ENCODE assay signal across 8 mouse cellular contexts in the genomic region with DNA sequence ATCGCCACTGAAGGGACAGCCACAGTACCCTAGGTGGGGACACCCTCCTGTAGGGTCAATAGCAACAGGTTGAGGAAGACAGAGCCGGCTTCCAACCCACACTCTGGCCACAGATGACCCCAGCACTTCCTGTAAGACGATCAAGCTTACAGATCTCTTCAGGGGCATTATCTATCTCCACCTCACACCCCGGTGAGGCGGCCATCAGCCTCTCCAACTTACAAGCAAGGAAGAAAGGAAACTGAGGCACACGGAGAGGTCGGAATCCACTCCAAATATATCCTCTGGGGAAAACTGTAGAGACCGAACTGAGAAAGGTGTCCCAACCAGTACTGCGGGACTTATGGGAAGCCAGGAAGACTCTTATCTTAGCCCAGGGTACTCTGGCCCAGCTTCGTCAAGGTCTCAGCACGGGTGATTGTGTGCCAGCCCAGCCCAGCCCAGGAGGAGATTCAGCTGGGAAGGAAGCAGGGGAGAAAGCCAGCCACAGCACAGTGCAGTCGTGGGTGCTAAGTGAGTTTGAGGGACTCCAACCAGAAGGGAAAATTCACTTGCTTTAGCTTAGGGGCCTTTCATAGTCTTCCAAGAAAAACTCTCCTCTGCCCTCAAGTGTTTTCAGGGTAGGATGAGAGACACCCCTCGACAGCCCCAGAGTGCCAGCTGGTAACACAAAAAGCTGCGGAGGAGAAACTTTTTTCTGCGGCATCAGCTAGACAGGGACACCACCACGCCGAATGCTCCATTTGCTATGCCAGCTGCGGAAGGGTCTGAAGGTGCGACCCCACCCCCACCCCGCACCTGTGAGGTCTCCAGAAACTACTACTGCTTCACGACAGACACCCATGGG. TPM values are rescaled to one million over a fixed set of nuclear protein-coding genes. Genes with fewer than 3 reads are reported as not detected.
DNase-seq lines count a peak whose midpoint lies in the region; ATAC-seq lines count a peak whose summit lies in the region.

No protein-coding gene starts in this region.

- H3K9ac ChIP-seq in lung, embryonic 15.5 days = peak overlapping the region; percentile 73
- H3K9ac ChIP-seq in hindbrain, embryonic 16.5 days (ENCODE audit: low read depth, low read length) = peak overlapping the region; percentile 91

- peak; percentile 59 to 75 for DNase-seq in adrenal gland, adult (ENCODE audit: inconsistent age in 2 of 2, low spot score in 1 of 2)
- no peak for DNase-seq in adrenal gland, postnatal 25 days
- DNase-seq in lung, postnatal 36 days = no peak
- peak; percentile 33 for DNase-seq in naive thymus-derived CD4-positive, alpha-beta T cell, adult 2 months (ENCODE audit: low read depth)
- DNase-seq in layer of hippocampus, adult 9-10 months (ENCODE audit: low spot score) = no peak
- no peak for DNase-seq in right cerebral cortex, adult 2 months (ENCODE audit: low spot score in 2 of 2)

- WGBS in lung, embryonic 15.5 days = 6% methylated on average over 21 of the region's 21 CpGs
- WGBS in hindbrain, embryonic 16.5 days = 5% methylated on average over 21 of the region's 21 CpGs

- peak overlapping the region; percentile 67 for H3K4me3 ChIP-seq in lung, embryonic 15.5 days
- peak overlapping the region; percentile 90 for H3K4me3 ChIP-seq in hindbrain, embryonic 16.5 days (ENCODE audit: low read length)

- H3K4me1 ChIP-seq in lung, embryonic 15.5 days = peaks cover 68% of the 10 kb centered on the region
- H3K4me1 ChIP-seq in hindbrain, embryonic 16.5 days (ENCODE audit: control insufficient read depth, insufficient read depth, low read depth, low read length) = peaks cover 62% of the 10 kb centered on the region

- H3K36me3 ChIP-seq in lung, embryonic 15.5 days = no peaks in the 10 kb centered on the region
- no peaks in the 10 kb centered on the region for H3K36me3 ChIP-seq in hindbrain, embryonic 16.5 days (ENCODE audit: control insufficient read depth, insufficient read depth, low read length)

- ATAC-seq in lung, embryonic 15.5 days (ENCODE audit: borderline replicate concordance, extremely low read depth, low FRiP score, low TSS enrichment) = no peak
- ATAC-seq in hindbrain, embryonic 16.5 days = no peak

- H3K4me2 ChIP-seq in lung, embryonic 15.5 days = peak overlapping the region; percentile 83
- peak overlapping the region; percentile 61 for H3K4me2 ChIP-seq in hindbrain, embryonic 16.5 days (ENCODE audit: low read length)

- no peaks in the 10 kb centered on the region for H3K9me3 ChIP-seq in lung, embryonic 15.5 days
- no peaks in the 10 kb centered on the region for H3K9me3 ChIP-seq in hindbrain, embryonic 16.5 days (ENCODE audit: control insufficient read depth, low read length)

- peaks cover 11% of the 10 kb centered on the region; the same call in 1 of the 2 replicates for H3K27me3 ChIP-seq in lung, embryonic 15.5 days
- no peaks in the 10 kb centered on the region for H3K27me3 ChIP-seq in hindbrain, embryonic 16.5 days (replicated peaks; ENCODE audit: control insufficient read depth, insufficient read depth, low read length)

- H3K27ac ChIP-seq in lung, embryonic 15.5 days = no peak overlapping the region
- H3K27ac ChIP-seq in hindbrain, embryonic 16.5 days (ENCODE audit: low read depth, low read length) = peak overlapping the region; percentile 92; the same call in 1 of the 2 replicates

RNA-seq across cellular contexts. Expression of a gene that starts 1.5 kb away (rescaled TPM):
- total RNA-seq in adrenal gland, postnatal 25 days (2021) = 19.4 and 19.9 TPM in 2 replicates
- polyA plus RNA-seq in lung, embryonic 15.5 days (2015; fragmentation: Nextera tagmentation; extraction: Ambion mirVana) = 4.9 and 6.1 TPM in 2 replicates
- polyA plus RNA-seq in hindbrain, embryonic 16.5 days (2015; fragmentation: Nextera tagmentation; extraction: Ambion mirVana) = 7.5 and 10.2 TPM in 2 replicates

RNA-seq across cellular contexts. Expression of a gene that starts 32.4 kb away (rescaled TPM):
- 0.48 and 0.67 TPM in 2 replicates for total RNA-seq in adrenal gland, postnatal 25 days (2021)
- 0.89 and 1.0 TPM in 2 replicates for polyA plus RNA-seq in lung, embryonic 15.5 days (2015; fragmentation: Nextera tagmentation; extraction: Ambion mirVana)
- 2.6 and 2.9 TPM in 2 replicates for polyA plus RNA-seq in hindbrain, embryonic 16.5 days (2015; fragmentation: Nextera tagmentation; extraction: Ambion mirVana)

Comparison
In these comparisons a context has a peak if more than half of its experiments do, and no peak if none do; other contexts are left out.
1. DNase-seq: peak in adrenal gland, adult (2 of 2) and naive thymus-derived CD4-positive, alpha-beta T cell, adult 2 months (single experiment); none in adrenal gland, postnatal 25 days (single experiment), lung, postnatal 36 days (single experiment), layer of hippocampus, adult 9-10 months (single experiment) and right cerebral cortex, adult 2 months (0 of 2).